Mouse (Mus musculus) lung, embryonic 14.5 days (tissue): ENCODE data around the gene Uba7. TPM values are rescaled to one million over a fixed set of nuclear protein-coding genes. Genes with fewer than 3 reads are reported as not detected.
"Not testable (repeated sequence)": the region's sequence is repeated elsewhere in the genome, so short reads cannot be mapped to it uniquely, and the experiment has no call there.

Experiments
- ATAC-seq: fragments of 200-750 bp; cut with Nextera tagmentation; 2 replicates; pipeline ENCODE4 v1.8.0; 2017; ENCODE audit warnings: mild to moderate bottlenecking, moderate TSS enrichment, moderate library complexity; ENCODE audit not compliant: insufficient read depth
- DNase-seq: peaks from one replicate; pipeline ENCODE4 v3.0.0-alpha.2; 2015
- H3K27ac ChIP-seq: fragments of 300-500 bp; sonication (generic); 2 replicates; pipeline ENCODE4 v1.5.1; 2014; ENCODE audit warnings: low read depth, mild to moderate bottlenecking, moderate library complexity
- H3K27me3 ChIP-seq: fragments of 300-500 bp; sonication (generic); 2 replicates; pipeline ENCODE4 v1.6.1; 2014; ENCODE audit warnings: low read length, control low read depth; ENCODE audit not compliant: insufficient read depth
- H3K36me3 ChIP-seq: fragments of 300-500 bp; sonication (generic); 2 replicates; pipeline ENCODE4 v1.6.1; 2014; ENCODE audit warnings: control low read depth; ENCODE audit not compliant: insufficient read depth
- H3K4me1 ChIP-seq: fragments of 300-500 bp; sonication (generic); 2 replicates; pipeline ENCODE4 v1.6.1; 2014; ENCODE audit warnings: antibody characterized with exemption, control low read depth; ENCODE audit not compliant: insufficient read depth
- H3K4me2 ChIP-seq: fragments of 300-500 bp; sonication (generic); 2 replicates; pipeline ENCODE4 v1.6.1; 2014; ENCODE audit warnings: mild to moderate bottlenecking
- H3K4me3 ChIP-seq: fragments of 300-500 bp; sonication (generic); 2 replicates; pipeline ENCODE4 v1.5.1; 2014; ENCODE audit warnings: low read depth, low read length
- H3K9ac ChIP-seq: fragments of 300-500 bp; sonication (generic); 2 replicates; pipeline ENCODE4 v1.6.1; 2014
- H3K9me3 ChIP-seq: fragments of 300-500 bp; sonication (generic); 2 replicates; pipeline ENCODE4 v1.6.1; 2016; ENCODE audit warnings: low read depth, low read length, control low read depth
- CTCF ChIP-seq: IDR thresholded peaks from 2 replicates; pipeline ENCODE4 v1.5.1; 2016; ENCODE audit warnings: antibody characterized with exemption, low read depth
- WGBS: fragments of 180-500 bp; shearing (Covaris S2); extraction: QIAGEN DNeasy Blood & Tissue Kit; methylation state at CpG from one replicate; pipeline ENCODE4 v1.1.7; 2014; 5-methylcytosine and 5-hydroxymethylcytosine counted together
- polyA plus RNA-seq: library from polyadenylated mRNA; unstranded; fragments of >200 nt; fragmentation: Nextera tagmentation; extraction: Ambion mirVana; gene quantifications from 2 replicates; pipeline ENCODE4 v1.2.1, GENCODE M21; 2014

Uba7 gene
- polyA plus RNA-seq, 1 experiment from 2014 or later = 18.1 TPM

DNA sequence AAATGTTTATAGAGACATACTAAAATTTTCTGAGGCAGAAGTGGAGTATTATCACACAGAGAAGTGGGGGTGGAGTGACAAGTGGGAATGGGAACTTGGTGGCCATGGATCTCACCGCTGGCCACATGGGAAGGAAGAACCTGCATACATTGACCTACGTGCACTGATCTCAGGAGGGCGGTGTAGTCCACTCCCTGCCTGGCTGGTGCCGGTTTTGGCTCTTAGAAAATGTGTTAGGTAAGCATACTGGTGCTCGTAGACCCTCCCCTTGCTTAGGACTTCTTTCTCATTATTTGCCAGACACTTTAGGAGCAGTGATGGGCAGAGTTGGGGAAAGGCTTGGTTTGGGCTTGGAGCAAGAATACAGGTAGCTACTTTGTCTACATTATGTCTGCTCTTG, 32.7 kb downstream of the Uba7 start:
- Histone ChIP-seq H3K9ac (no peak overlapping the region), H3K27me3 (no peaks in the 10 kb centered on the region), H3K9me3 (no peaks in the 10 kb centered on the region), H3K27ac (no peak overlapping the region), H3K4me2 (no peak overlapping the region), H3K36me3 (peaks cover 5% of the 10 kb centered on the region; the same call in 1 of the 2 replicates), H3K4me3 (no peak overlapping the region), H3K4me1 (peaks cover 8% of the 10 kb centered on the region)
- no peak for ATAC-seq
- TF ChIP-seq CTCF = no peak
- WGBS = 75% methylated on average over 5 of the region's 5 CpGs
- no peak for DNase-seq

DNA sequence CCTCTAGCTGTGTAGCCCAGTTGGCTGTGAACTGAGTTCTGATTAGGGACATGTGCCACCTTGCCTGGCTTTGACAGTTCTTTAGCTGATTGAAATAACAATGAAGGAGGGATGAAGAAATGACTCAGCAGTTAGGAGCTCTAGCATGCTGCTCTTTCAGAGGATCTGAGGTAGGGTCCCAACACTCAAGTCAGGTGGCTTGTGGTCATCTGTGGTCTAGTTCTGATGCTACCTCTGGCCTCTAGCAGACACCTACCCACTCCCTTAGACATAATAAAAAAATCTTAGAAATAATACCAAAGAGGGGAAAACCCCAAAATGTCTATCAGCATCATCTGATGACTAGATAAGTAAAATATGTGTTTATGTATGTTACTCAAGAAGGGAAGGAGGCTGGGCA, 35.1 kb downstream of the Uba7 start:
- TF ChIP-seq CTCF = no peak
- DNase-seq (no peak), ATAC-seq (no peak)
- Histone ChIP-seq H3K9me3 (no peaks in the 10 kb centered on the region), H3K27me3 (no peaks in the 10 kb centered on the region), H3K36me3 (peaks cover 13% of the 10 kb centered on the region; the same call in 1 of the 2 replicates), H3K27ac (no peak overlapping the region), H3K4me3 (no peak overlapping the region), H3K4me2 (no peak overlapping the region), H3K4me1 (no peaks in the 10 kb centered on the region), H3K9ac (no peak overlapping the region)

DNA sequence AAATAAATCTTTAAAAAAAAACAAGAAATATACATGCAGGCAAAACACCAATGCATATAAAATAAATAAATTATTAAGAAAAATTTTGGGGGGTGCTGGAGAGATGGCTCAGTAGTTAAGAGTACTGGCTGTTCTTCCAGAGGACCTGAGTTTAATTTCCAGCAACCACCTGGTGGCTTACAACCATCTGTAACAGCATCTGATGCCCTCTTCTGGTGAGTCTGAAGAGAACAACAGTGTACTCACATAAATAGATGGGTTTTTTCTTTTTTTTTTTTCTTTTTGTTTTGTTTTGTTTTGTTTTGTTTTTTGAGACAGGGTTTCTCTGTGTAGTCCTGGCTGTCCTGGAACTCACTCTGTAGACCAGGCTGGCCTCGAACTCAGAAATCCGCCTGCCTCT, 38.3 kb downstream of the Uba7 start:
- 92% methylated on average over 2 of the region's 2 CpGs for WGBS
- H3K4me2 ChIP-seq = not testable (repeated sequence)

DNA sequence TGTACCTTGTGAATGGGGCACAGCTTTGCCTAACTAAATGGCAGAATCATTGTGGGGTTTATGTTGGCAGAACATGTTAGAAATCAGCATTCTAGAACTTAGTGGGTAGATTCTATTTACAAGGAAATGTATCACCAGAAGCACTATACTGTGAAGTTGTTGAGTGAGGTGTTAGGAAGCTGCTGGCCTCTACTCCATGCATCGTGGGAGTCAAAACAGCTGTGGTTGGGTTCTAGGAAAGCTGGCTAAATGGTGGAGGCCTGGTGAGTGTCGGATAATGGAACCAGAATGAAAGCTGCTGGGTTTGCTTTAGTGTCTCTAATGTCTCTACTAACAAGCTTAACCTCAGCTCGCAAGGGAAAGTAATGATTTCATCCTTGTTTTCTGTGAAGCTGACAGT, 41.8 kb downstream of the Uba7 start:
- TF ChIP-seq CTCF = no peak
- 83% methylated on average over 3 of the region's 3 CpGs for WGBS
- peaks cover 17% of the 10 kb centered on the region; the same call in 1 of the 2 replicates for H3K36me3 ChIP-seq
- no peak overlapping the region for H3K4me2 ChIP-seq
- no peak overlapping the region for H3K27ac ChIP-seq
- no peak overlapping the region for H3K4me3 ChIP-seq
- H3K9me3 ChIP-seq = no peaks in the 10 kb centered on the region
- no peak overlapping the region for H3K9ac ChIP-seq
- no peaks in the 10 kb centered on the region for H3K4me1 ChIP-seq
- ATAC-seq = no peak
- no peaks in the 10 kb centered on the region for H3K27me3 ChIP-seq
- DNase-seq = no peak

More for the DNA sequence above, 38.3 kb downstream of the Uba7 start:
- TF ChIP-seq CTCF = peak; percentile 21
- not testable (repeated sequence) for H3K9me3 ChIP-seq, H3K27me3 ChIP-seq, H3K27ac ChIP-seq, DNase-seq, H3K9ac ChIP-seq, H3K4me3 ChIP-seq, ATAC-seq, H3K4me1 ChIP-seq
- peaks cover 17% of the 10 kb centered on the region; the same call in 1 of the 2 replicates for H3K36me3 ChIP-seq

DNA sequence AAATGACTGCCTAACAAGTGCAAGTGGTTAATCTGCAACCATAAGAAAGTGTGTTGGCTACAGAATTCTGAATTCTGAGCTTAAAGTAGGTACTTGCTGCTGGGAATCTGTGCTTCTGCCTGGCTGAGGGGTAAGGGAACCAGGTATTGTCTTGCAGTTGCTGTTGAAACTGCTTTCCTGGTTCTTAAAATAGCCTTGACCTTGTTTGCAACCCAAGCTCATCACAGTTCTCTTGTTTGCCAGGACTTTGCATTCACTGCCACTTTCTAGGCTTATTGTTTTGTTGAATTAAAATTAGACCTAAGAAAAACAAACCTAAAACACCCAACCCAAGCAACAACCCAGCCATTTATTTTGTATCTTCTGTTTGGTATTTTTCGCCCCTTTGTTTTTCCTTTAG, 45.4 kb downstream of the Uba7 start:
- Histone ChIP-seq H3K4me3 (no peak overlapping the region), H3K9me3 (no peaks in the 10 kb centered on the region), H3K4me2 (no peak overlapping the region), H3K27ac (no peak overlapping the region), H3K9ac (no peak overlapping the region), H3K4me1 (no peaks in the 10 kb centered on the region), H3K27me3 (no peaks in the 10 kb centered on the region), H3K36me3 (peaks cover 21% of the 10 kb centered on the region)
- no peak for ATAC-seq
- no peak for TF ChIP-seq CTCF
- no peak for DNase-seq
- WGBS = 97% methylated on average over 1 of the region's 1 CpGs

DNA sequence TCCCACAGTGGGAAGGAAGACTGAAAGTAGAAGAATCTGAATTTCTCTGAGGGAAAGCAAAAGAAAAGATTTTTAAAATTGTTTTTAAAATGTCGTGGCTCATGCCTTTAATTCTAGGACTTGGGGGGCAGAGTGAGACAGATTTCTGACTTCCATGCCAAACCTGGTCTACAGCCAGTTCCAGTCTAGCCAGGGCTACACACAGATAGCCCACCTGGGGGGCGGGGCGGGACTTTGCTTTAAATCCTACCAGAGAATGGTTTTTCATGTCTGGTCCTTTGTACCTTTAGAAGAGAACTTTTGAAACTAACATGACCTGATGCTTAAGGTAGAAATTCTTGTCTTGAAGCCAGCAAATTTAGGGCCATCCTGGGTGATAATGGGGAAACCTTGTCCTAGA, 47.9 kb downstream of the Uba7 start:
- WGBS = 85% methylated on average over 3 of the region's 3 CpGs
- ATAC-seq = no peak
- no peak for TF ChIP-seq CTCF

DNA sequence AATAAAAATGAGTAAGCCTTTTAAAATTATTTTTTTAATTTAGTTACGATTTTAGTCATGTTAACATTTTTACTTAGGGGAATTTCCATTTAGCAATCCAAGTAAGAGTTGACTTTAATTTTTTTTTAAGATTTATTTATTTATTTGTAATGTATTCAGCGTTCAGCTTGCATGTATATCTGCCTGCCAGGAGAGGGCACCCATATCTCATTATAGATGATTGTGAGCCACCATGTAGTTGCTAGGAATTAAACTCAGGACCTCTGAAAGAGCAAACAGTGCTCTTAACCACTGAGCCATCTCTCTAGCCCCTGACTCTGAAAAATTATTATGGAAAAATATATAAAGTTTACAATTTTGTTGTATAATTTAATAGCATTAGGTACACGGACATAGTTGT, 51.3 kb downstream of the Uba7 start:
- Histone ChIP-seq H3K27ac (no peak overlapping the region), H3K36me3 (peaks cover 54% of the 10 kb centered on the region), H3K27me3 (no peaks in the 10 kb centered on the region), H3K9ac (no peak overlapping the region), H3K9me3 (no peaks in the 10 kb centered on the region), H3K4me2 (no peak overlapping the region), H3K4me1 (no peaks in the 10 kb centered on the region), H3K4me3 (no peak overlapping the region)
- TF ChIP-seq CTCF = peak; percentile 21; the same call in 1 of the 2 replicates
- ATAC-seq (no peak), DNase-seq (no peak)
- WGBS = 83% methylated on average over 3 of the region's 3 CpGs

More for the DNA sequence above, 47.9 kb downstream of the Uba7 start:
- Histone ChIP-seq H3K4me2 (no peak overlapping the region), H3K36me3 (peaks cover 42% of the 10 kb centered on the region), H3K27ac (no peak overlapping the region), H3K27me3 (no peaks in the 10 kb centered on the region), H3K9ac (no peak overlapping the region), H3K4me3 (no peak overlapping the region), H3K9me3 (no peaks in the 10 kb centered on the region), H3K4me1 (no peaks in the 10 kb centered on the region)
- DNase-seq = no peak

DNA sequence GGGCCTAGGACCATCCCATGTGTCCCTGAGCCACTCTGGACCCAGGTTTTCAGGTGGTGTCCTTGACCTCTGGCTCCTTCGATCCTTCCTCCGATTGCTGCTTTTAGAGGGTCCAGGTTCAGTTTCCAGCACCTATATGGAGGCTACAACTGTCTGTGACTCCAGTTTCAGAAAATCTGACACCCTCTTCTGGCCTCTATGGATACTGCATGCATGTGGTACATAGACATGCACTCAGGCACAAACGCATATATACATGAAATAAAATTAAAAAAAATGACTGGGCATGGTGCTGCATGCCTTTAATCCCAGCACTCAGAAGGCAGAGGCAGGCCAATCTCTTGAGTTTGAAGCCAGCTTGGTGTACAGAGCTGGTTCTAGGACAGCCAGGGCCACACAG, 52.6 kb downstream of the Uba7 start:
- H3K9ac ChIP-seq = no peak overlapping the region
- no peak for ATAC-seq
- H3K27ac ChIP-seq = no peak overlapping the region
- H3K27me3 ChIP-seq = no peaks in the 10 kb centered on the region
- no peak for TF ChIP-seq CTCF
- H3K4me2 ChIP-seq = no peak overlapping the region
- no peaks in the 10 kb centered on the region for H3K9me3 ChIP-seq
- no peaks in the 10 kb centered on the region for H3K4me1 ChIP-seq
- WGBS = 98% methylated on average over 3 of the region's 3 CpGs
- DNase-seq = no peak
- H3K4me3 ChIP-seq = no peak overlapping the region
- H3K36me3 ChIP-seq = peaks cover 64% of the 10 kb centered on the region
